Mouse (Mus musculus) gastrocnemius, postnatal 10 days (tissue): ENCODE measurements at regions not wholly inside any gene's neighbourhood (a gene's known extent, or its start where the extent isn't known, plus 50 kb on each side); places are given as distances from the start of the nearest gene placed in this dataset.
A peak's percentile ranks its signal among the peaks of the same experiment; 100 is the strongest.

Experiments
- DNase-seq: peaks from one replicate; pipeline ENCODE4 v3.0.0; 2021; ENCODE audit warnings: mixed read lengths

- DNase-seq: no peak
Observed at GRCm38 (mm10) chr16:93013256-93013655, 187.3 kb upstream of the Runx1 start.

- DNase-seq: no peak
Observed at GRCm38 (mm10) chr16:93011474-93011873, 185.5 kb upstream of the Runx1 start.

GRCm38 (mm10) chr16:93006321-93006984 is 180.5 kb upstream of the Runx1 start:
- DNase-seq: peak; percentile 81

- no peak for DNase-seq
Observed at GRCm38 (mm10) chr16:93005470-93005869, 179.5 kb upstream of the Runx1 start.

- DNase-seq: no peak
Observed at GRCm38 (mm10) chr16:93003830-93004229, 177.9 kb upstream of the Runx1 start.

GRCm38 (mm10) chr16:92998689-92999088 is 172.7 kb upstream of the Runx1 start:
- DNase-seq: no peak

GRCm38 (mm10) chr16:92997636-92998035 is 171.7 kb upstream of the Runx1 start:
- no peak for DNase-seq

GRCm38 (mm10) chr16:92995993-92996350 is 170.0 kb upstream of the Runx1 start:
- DNase-seq: no peak

- no peak for DNase-seq
Observed at GRCm38 (mm10) chr16:92995132-92995992, 169.4 kb upstream of the Runx1 start.

GRCm38 (mm10) chr16:92992876-92993275 is 166.9 kb upstream of the Runx1 start:
- DNase-seq: no peak

- DNase-seq: no peak
Observed at GRCm38 (mm10) chr16:92991405-92991804, 165.5 kb upstream of the Runx1 start.

GRCm38 (mm10) chr16:92988416-92988815 is 162.5 kb upstream of the Runx1 start:
- no peak for DNase-seq

GRCm38 (mm10) chr16:92988000-92988399 is 162.1 kb upstream of the Runx1 start:
- no peak for DNase-seq

GRCm38 (mm10) chr16:92985768-92986167 is 159.8 kb upstream of the Runx1 start:
- no peak for DNase-seq

- no peak for DNase-seq
Observed at GRCm38 (mm10) chr16:92982934-92983333, 157.0 kb upstream of the Runx1 start.

- no peak for DNase-seq
Observed at GRCm38 (mm10) chr16:92979620-92980330, 153.8 kb upstream of the Runx1 start.

GRCm38 (mm10) chr16:92976097-92976496 is 150.1 kb upstream of the Runx1 start:
- DNase-seq: no peak

GRCm38 (mm10) chr16:92975090-92975489 is 149.1 kb upstream of the Runx1 start:
- peak; percentile 73 for DNase-seq

- no peak for DNase-seq
Observed at GRCm38 (mm10) chr16:92972681-92973080, 146.7 kb upstream of the Runx1 start.

GRCm38 (mm10) chr16:92971956-92972355 is 146.0 kb upstream of the Runx1 start:
- DNase-seq: no peak

- DNase-seq: no peak
Observed at GRCm38 (mm10) chr16:92970587-92970986, 144.6 kb upstream of the Runx1 start.

- DNase-seq: peak; percentile 26
Observed at GRCm38 (mm10) chr16:92969036-92969435, 143.1 kb upstream of the Runx1 start.
